11 mouse cellular contexts compared by ENCODE assay signal in the genomic region with DNA sequence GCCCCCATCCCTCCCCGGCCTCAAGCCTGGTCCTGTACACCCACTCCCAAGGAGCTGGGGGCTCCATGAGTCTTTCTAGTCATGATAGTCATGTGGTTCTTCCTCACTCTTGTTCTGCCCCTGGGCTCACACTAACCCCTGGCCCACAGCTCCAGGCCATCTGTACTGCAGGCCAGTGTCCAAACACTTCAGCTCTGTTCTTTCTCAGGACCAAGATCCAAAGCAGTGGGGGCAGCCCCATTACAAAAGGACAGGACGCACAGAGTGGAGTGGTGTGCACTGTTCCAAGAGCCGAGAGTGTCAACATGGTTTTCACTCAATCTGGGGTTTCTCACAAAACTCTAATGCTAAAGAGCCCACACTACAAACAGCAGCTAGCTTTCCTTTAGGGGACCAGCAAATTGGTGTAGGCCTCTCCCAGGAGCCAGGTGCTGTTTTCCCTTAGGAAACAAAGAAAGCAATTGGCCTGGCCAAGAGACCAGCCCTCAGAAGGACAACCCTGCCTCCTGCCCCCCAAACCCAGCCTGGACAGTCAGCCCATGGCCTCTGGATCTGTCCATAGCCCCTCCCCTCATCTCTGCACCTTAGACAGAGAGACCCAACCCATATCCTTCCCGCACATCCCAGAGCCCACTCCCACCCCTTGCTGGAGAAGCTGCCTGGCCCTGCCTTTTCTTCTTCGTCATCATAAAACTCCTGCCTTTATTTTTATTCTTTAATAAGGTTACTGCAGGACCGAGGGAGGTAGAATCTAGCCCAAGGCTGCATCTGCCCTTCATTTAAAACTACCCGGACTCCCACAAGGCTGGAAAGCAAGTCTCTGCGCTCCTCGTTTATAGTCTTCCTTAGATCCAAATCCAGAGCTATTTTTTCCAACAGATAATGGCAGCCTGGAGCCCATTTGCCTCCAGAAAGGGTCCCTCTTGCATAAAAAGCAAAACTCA.
A peak's percentile ranks its signal among the peaks of the same experiment; 100 is the strongest.
DNase-seq lines count a peak whose midpoint lies in the region; ATAC-seq and TF ChIP-seq lines count a peak whose summit lies in the region.
"Had no signal": no experiment of that assay in that cellular context is flagged by ENCODE, and none has a peak within 500 bp of the region (broad histone marks: within the 10 kb centered on the region; RNA-seq: fewer than 3 reads in every experiment).

No protein-coding gene starts in this region.

- H3K27me3 ChIP-seq in limb, embryonic 12.5 days = no peaks in the 10 kb centered on the region
- no peaks in the 10 kb centered on the region for H3K27me3 ChIP-seq in stomach, postnatal 0 days (ENCODE audit: control insufficient read depth, insufficient read depth, low read length)
- no peaks in the 10 kb centered on the region for H3K27me3 ChIP-seq in forebrain, embryonic 16.5 days (replicated peaks; ENCODE audit: control insufficient read depth, insufficient read depth, low read length)
- H3K27me3 ChIP-seq: heart, embryonic 13.5 days had no signal

- no peak for TF ChIP-seq EP300 in stomach, postnatal 0 days (optimal IDR thresholded peaks at IDR 0.05)

- H3K4me3 ChIP-seq in gastrocnemius, adult 2 months = no peak overlapping the region
- no peak overlapping the region for H3K4me3 ChIP-seq in limb, embryonic 12.5 days (replicated peaks)
- H3K4me3 ChIP-seq in stomach, postnatal 0 days (ENCODE audit: low read depth, low read length) = no peak overlapping the region
- H3K4me3 ChIP-seq in forebrain, embryonic 16.5 days (replicated peaks; ENCODE audit: low read length) = no peak overlapping the region
- H3K4me3 ChIP-seq: heart, embryonic 13.5 days had no signal

- no peaks in the 10 kb centered on the region for H3K9me3 ChIP-seq in limb, embryonic 12.5 days
- no peaks in the 10 kb centered on the region for H3K9me3 ChIP-seq in stomach, postnatal 0 days (ENCODE audit: control insufficient read depth, low read length)
- no peaks in the 10 kb centered on the region for H3K9me3 ChIP-seq in forebrain, embryonic 16.5 days (ENCODE audit: control insufficient read depth, low read length)
- H3K9me3 ChIP-seq: heart, embryonic 13.5 days had no signal

- H3K4me1 ChIP-seq in limb, embryonic 12.5 days (replicated peaks) = peaks cover 10% of the 10 kb centered on the region
- 0 out of 2 replicates have a peak, but pooled peaks cover 2% of the 10 kb centered on the region for H3K4me1 ChIP-seq in stomach, postnatal 0 days (replicated peaks; ENCODE audit: control insufficient read depth, insufficient read depth)
- H3K4me1 ChIP-seq in forebrain, embryonic 16.5 days (replicated peaks; ENCODE audit: control insufficient read depth, insufficient read depth, low read length) = 0 out of 2 replicates have a peak, but pooled peaks cover 4% of the 10 kb centered on the region

- 55% methylated on average over 9 of the region's 9 CpGs for WGBS in limb, embryonic 12.5 days
- WGBS in stomach, postnatal 0 days = 57% methylated on average over 9 of the region's 9 CpGs
- 81% methylated on average over 9 of the region's 9 CpGs for WGBS in forebrain, embryonic 16.5 days

- H3K4me2 ChIP-seq in limb, embryonic 12.5 days = no peak overlapping the region
- no peak overlapping the region for H3K4me2 ChIP-seq in stomach, postnatal 0 days (replicated peaks; ENCODE audit: low read depth)
- H3K4me2 ChIP-seq in forebrain, embryonic 16.5 days (ENCODE audit: low read length) = no peak overlapping the region
- H3K4me2 ChIP-seq: heart, embryonic 13.5 days had no signal

- H3K9ac ChIP-seq in limb, embryonic 12.5 days (replicated peaks) = no peak overlapping the region
- no peak overlapping the region for H3K9ac ChIP-seq in stomach, postnatal 0 days (ENCODE audit: low read length)
- H3K9ac ChIP-seq in forebrain, embryonic 16.5 days (replicated peaks; ENCODE audit: low read depth, low read length) = no peak overlapping the region

- no peak overlapping the region for H3K27ac ChIP-seq in gastrocnemius, adult 2 months
- peak overlapping the region; percentile 68 for H3K27ac ChIP-seq in limb, embryonic 12.5 days
- peak overlapping the region; percentile 31; the same call in 1 of the 2 replicates for H3K27ac ChIP-seq in stomach, postnatal 0 days (replicated peaks)
- H3K27ac ChIP-seq in forebrain, embryonic 16.5 days (ENCODE audit: low read length) = no peak overlapping the region
- H3K27ac ChIP-seq: heart, embryonic 13.5 days had no signal

- no peak for ATAC-seq in limb, embryonic 12.5 days (ENCODE audit: insufficient number of reproducible peaks, insufficient read depth, low FRiP score, low TSS enrichment, low read depth)
- no peak for ATAC-seq in stomach, postnatal 0 days (ENCODE audit: low FRiP score, low TSS enrichment)
- ATAC-seq in forebrain, embryonic 16.5 days = no peak

- TF ChIP-seq CTCF in gastrocnemius, adult 2 months (IDR thresholded peaks at IDR 0.05) = no peak
- TF ChIP-seq CTCF in stomach, postnatal 0 days (IDR thresholded peaks at IDR 0.05; ENCODE audit: low read depth) = no peak

- peak; percentile 14 for DNase-seq in gastrocnemius, postnatal 14 days
- DNase-seq in gastrocnemius, adult 2 months = no peak
- DNase-seq in ovary, postnatal 14 days (ENCODE audit: low spot score) = peak; percentile 5
- DNase-seq in ovary, postnatal 36 days (ENCODE audit: low spot score) = no peak
- no peak for DNase-seq in stomach, postnatal 0 days (ENCODE audit: low spot score)
- DNase-seq in thymus, postnatal 36 days = no peak
- DNase-seq: adrenal gland, postnatal 25 days; cerebellum, adult 9-10 months had no signal

- H3K36me3 ChIP-seq in limb, embryonic 12.5 days = no peaks in the 10 kb centered on the region
- H3K36me3 ChIP-seq in stomach, postnatal 0 days (ENCODE audit: control insufficient read depth, insufficient read depth, low read length) = no peaks in the 10 kb centered on the region
- no peaks in the 10 kb centered on the region for H3K36me3 ChIP-seq in forebrain, embryonic 16.5 days (ENCODE audit: control insufficient read depth, insufficient read depth)
- H3K36me3 ChIP-seq: heart, embryonic 13.5 days had no signal

- intact Hi-C loops in gastrocnemius, postnatal 14 days (cut with DNase I; ENCODE audit: low total_unique reads) = no loop called here
- intact Hi-C loops in gastrocnemius, adult 2 months (cut with DNase I) = no loop called here

Comparison
In these comparisons a context has a peak if more than half of its experiments do, and no peak if none do; other contexts are left out.
1. DNase-seq: peak in gastrocnemius, postnatal 14 days (single experiment) and ovary, postnatal 14 days (single experiment); none in gastrocnemius, adult 2 months (single experiment), ovary, postnatal 36 days (single experiment), stomach, postnatal 0 days (single experiment) and thymus, postnatal 36 days (0 of 2).
2. H3K27ac ChIP-seq: peak in limb, embryonic 12.5 days (single experiment) and stomach, postnatal 0 days (single experiment); none in gastrocnemius, adult 2 months (single experiment) and forebrain, embryonic 16.5 days (single experiment).